In the genomic region with DNA sequence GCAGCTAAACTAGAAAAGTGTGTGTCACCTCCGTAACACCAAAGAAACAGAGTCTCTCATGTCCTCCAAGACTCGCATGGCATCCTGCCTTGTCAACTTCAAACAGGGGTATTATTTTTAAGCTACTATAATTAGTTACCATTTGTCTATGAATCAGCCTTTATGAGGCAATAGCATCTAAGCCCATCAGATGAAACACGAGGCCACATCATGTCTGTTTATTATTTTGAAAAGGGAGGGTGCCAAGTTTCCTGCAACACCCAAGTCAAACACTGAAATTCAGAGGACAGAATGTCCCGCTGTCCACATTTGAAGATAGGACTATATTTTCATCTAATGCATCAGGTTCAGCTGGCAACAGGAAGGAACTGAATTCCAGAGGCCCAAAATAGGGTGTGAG, we compare ENCODE assay signal across 13 mouse cellular contexts.
A peak's percentile ranks its signal among the peaks of the same experiment; 100 is the strongest.
DNase-seq lines count a peak whose midpoint lies in the region; TF ChIP-seq lines count a peak whose summit lies in the region.
"Had no signal": no experiment of that assay in that cellular context is flagged by ENCODE, and none has a peak within 500 bp of the region (broad histone marks: within the 10 kb centered on the region; RNA-seq: fewer than 3 reads in every experiment).

No protein-coding gene starts in this region.

- H3K36me3 ChIP-seq in C2C12 (ENCODE audit: control insufficient read depth, insufficient read depth) = no peaks in the 10 kb centered on the region
- H3K36me3 ChIP-seq in heart, adult 2 months (ENCODE audit: control insufficient read depth, insufficient read depth, low read length) = peaks cover 56% of the 10 kb centered on the region
- H3K36me3 ChIP-seq in embryonic facial prominence, embryonic 10.5 days (replicated peaks) = no peaks in the 10 kb centered on the region
- H3K36me3 ChIP-seq: stomach, embryonic 15.5 days had no signal

- H3K79me2 ChIP-seq in C2C12 (ENCODE audit: control insufficient read depth, insufficient read depth) = no peaks in the 10 kb centered on the region
- H3K79me2 ChIP-seq in heart, adult 2 months (replicated peaks; ENCODE audit: control insufficient read depth, insufficient read depth, low read length) = peaks cover 4% of the 10 kb centered on the region

- H3K27ac ChIP-seq in heart, adult 2 months = peak overlapping the region; percentile 88
- no peak overlapping the region for H3K27ac ChIP-seq in embryonic facial prominence, embryonic 10.5 days (replicated peaks)
- H3K27ac ChIP-seq: kidney, postnatal 0 days; stomach, embryonic 15.5 days had no signal

- 11% methylated on average over 4 of the region's 4 CpGs for WGBS in heart, adult 2 months
- 86% methylated on average over 4 of the region's 4 CpGs for WGBS in embryonic facial prominence, embryonic 10.5 days

- TF ChIP-seq POLR2A in heart, adult 2 months (IDR thresholded peaks at IDR 0.05; ENCODE audit: insufficient read depth, low read depth, low read length) = 0 out of 2 replicates have a peak, but pooled peaks have one; percentile 20

- TF ChIP-seq EP300 in heart, adult 2 months (IDR thresholded peaks at IDR 0.05; ENCODE audit: insufficient read depth, low read depth, low read length) = 0 out of 2 replicates have a peak, but pooled peaks have one; percentile 35

- intact Hi-C loops in gastrocnemius, postnatal 36 days (cut with DNase I) = no loop called here
- intact Hi-C loops in heart, adult 2 months (cut with DNase I) = loop anchor here (2.0 kb wide), 1 partner anchor 37 kb away; no protein-coding TSS in a partner anchor
- intact Hi-C loops in left cerebral cortex, postnatal 4 days (cut with DNase I) = no loop called here

- TF ChIP-seq CTCF in C2C12 (IDR thresholded peaks at IDR 0.05; ENCODE audit: control insufficient read depth, insufficient read depth, insufficient read length) = no peak
- TF ChIP-seq CTCF in heart, adult 2 months (IDR thresholded peaks at IDR 0.05) = no peak

- H3ac ChIP-seq in C2C12 (ENCODE audit: control insufficient read depth, insufficient read length, low read depth) = no peak overlapping the region

- H3K9me3 ChIP-seq in embryonic facial prominence, embryonic 10.5 days = no peaks in the 10 kb centered on the region
- H3K9me3 ChIP-seq: forebrain, embryonic 13.5 days; stomach, embryonic 15.5 days had no signal

- DNase-seq in gastrocnemius, postnatal 25 days = peak; percentile 44
- no peak for DNase-seq in gastrocnemius, postnatal 36 days
- peak in 1 of 2 experiments; percentile 70 for DNase-seq in heart, adult 2 months
- DNase-seq in heart, postnatal 4 days = peak; percentile 49
- no peak for DNase-seq in left cerebral cortex, postnatal 4 days
- DNase-seq in frontal cortex, postnatal 14 days (ENCODE audit: low spot score in 2 of 2) = no peak
- no peak for DNase-seq in embryonic facial prominence, embryonic 10.5 days (ENCODE audit: low spot score)
- DNase-seq: retina, postnatal 1 day had no signal

- H3K4me3 ChIP-seq in C2C12 (ENCODE audit: insufficient read depth, poor library complexity, severe bottlenecking) = no peak overlapping the region
- H3K4me3 ChIP-seq in heart, adult 2 months = no peak overlapping the region
- no peak overlapping the region for H3K4me3 ChIP-seq in embryonic facial prominence, embryonic 10.5 days
- H3K4me3 ChIP-seq: forebrain, embryonic 13.5 days; megakaryocyte, embryonic 14.5 days; stomach, embryonic 15.5 days had no signal

- H3K4me1 ChIP-seq in heart, adult 2 months (ENCODE audit: control insufficient read depth, insufficient read depth, low read length) = peaks cover 42% of the 10 kb centered on the region
- peaks cover 13% of the 10 kb centered on the region for H3K4me1 ChIP-seq in embryonic facial prominence, embryonic 10.5 days

- no peaks in the 10 kb centered on the region for H3K79me3 ChIP-seq in C2C12 (ENCODE audit: low read depth)

- H3K9ac ChIP-seq in heart, adult 2 months (ENCODE audit: low read depth, low read length) = no peak overlapping the region
- H3K9ac ChIP-seq: forebrain, embryonic 13.5 days; stomach, embryonic 15.5 days had no signal

- no peaks in the 10 kb centered on the region for H3K27me3 ChIP-seq in C2C12 (ENCODE audit: control insufficient read depth, insufficient read depth, insufficient read length)
- no peaks in the 10 kb centered on the region for H3K27me3 ChIP-seq in heart, adult 2 months (ENCODE audit: control insufficient read depth, insufficient read depth, low read length)
- H3K27me3 ChIP-seq in embryonic facial prominence, embryonic 10.5 days (replicated peaks; ENCODE audit: low read depth, poor library complexity, severe bottlenecking) = no peaks in the 10 kb centered on the region
- H3K27me3 ChIP-seq: forebrain, embryonic 13.5 days; megakaryocyte, embryonic 14.5 days; stomach, embryonic 15.5 days had no signal

TF ChIP-seq in C2C12, 6 proteins besides CTCF, POLR2A, EP300 and RAD21:
- TF ChIP-seq CEBPB (IDR thresholded peaks at IDR 0.05; ENCODE audit: low read depth) = peak; percentile 68
- TF ChIP-seq MYOD1 (IDR thresholded peaks at IDR 0.05; ENCODE audit: control insufficient read depth, insufficient read length, low read depth) = peak; percentile 18
- TF ChIP-seq USF1 (IDR thresholded peaks at IDR 0.05; ENCODE audit: low read depth) = no peak
- TF ChIP-seq MYOG (IDR thresholded peaks at IDR 0.05; ENCODE audit: control insufficient read depth, extremely low read depth, insufficient read length) = no peak

Comparison
In these comparisons a context has a peak if more than half of its experiments do, and no peak if none do; other contexts are left out.
1. DNase-seq: peak in gastrocnemius, postnatal 25 days (single experiment) and heart, postnatal 4 days (single experiment); none in gastrocnemius, postnatal 36 days (0 of 2), left cerebral cortex, postnatal 4 days (single experiment), frontal cortex, postnatal 14 days (0 of 2) and embryonic facial prominence, embryonic 10.5 days (single experiment).